Mouse (Mus musculus) testis, adult 2 months (tissue): ENCODE measurements at regions not wholly inside any gene's neighbourhood (a gene's known extent, or its start where the extent isn't known, plus 50 kb on each side); places are given as distances from the start of the nearest gene placed in this dataset.

Source experiments
- CTCF ChIP-seq: fragments of 200-500 bp; IDR thresholded peaks from 2 replicates; pipeline ENCODE4 v1.5.1; 2012; ENCODE audit warnings: low read depth, mild to moderate bottlenecking, inconsistent platforms, low read length, moderate library complexity; ENCODE audit not compliant: control insufficient read depth, insufficient read depth, insufficient replicate concordance
- POLR2A ChIP-seq: fragments of 200-500 bp; IDR thresholded peaks from 2 replicates; pipeline ENCODE4 v1.6.1; 2012; ENCODE audit warnings: low read depth, mild to moderate bottlenecking, inconsistent platforms, low read length, moderate library complexity; ENCODE audit not compliant: control insufficient read depth

- TF ChIP-seq CTCF: no peak
- TF ChIP-seq POLR2A: no peak
Observed at GRCm38 (mm10) chr15:60333573-60334306, 317.3 kb upstream of the 4933412E24Rik start.
